Mouse (Mus musculus): Measurements from ENCODE around the gene Olfr1324. TPM values are rescaled to one million over a fixed set of nuclear protein-coding genes. Genes with fewer than 3 reads are reported as not detected.
"Not testable (repeated sequence)": the region's sequence is repeated elsewhere in the genome, so short reads cannot be mapped to it uniquely, and the experiment has no call there.

Olfr1324 gene
- not detected for total RNA-seq (2021)
- long read RNA-seq, experiment 1 = 0 reads
- long read RNA-seq, experiment 2 = 0 reads

DNA sequence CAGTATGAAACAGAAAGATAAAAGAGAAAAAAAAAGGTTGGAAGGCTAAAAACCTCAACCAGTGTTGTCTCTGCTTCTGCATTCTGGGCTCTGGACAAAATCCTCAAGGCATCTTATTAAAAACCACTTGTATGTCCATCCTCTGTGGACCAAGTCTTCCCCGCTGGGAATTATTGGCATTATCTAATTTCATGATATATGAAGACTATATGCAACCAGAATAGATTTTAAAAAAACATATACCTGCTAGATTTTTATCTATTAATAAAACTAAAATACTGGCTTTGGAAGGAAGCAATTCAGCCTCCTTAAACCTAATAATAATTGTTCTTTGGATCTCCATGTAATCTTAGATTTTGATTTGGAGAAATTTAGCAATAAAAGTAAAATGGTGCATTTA, at the start of gene Olfr1324:
Gene Olfr1324 (minus strand): TSS at position 101 of the 400 bp plus-strand sequence.
- intact Hi-C loops (cut with DNase I) = no loop called here
- DNase-seq = no peak

- intact Hi-C loops (cut with DNase I) = loop anchor here (2.0 kb wide), 1 partner anchor 38 kb away; no protein-coding TSS in a partner anchor
- DNase-seq = not testable (repeated sequence)
These were observed 42.0 kb upstream of the Olfr1324 start for GRCm38 (mm10) chrX:50470341-50470740.

- intact Hi-C loops (cut with DNase I) = no loop called here
- no peak for DNase-seq
These were observed 27.8 kb upstream of the Olfr1324 start for GRCm38 (mm10) chrX:50456136-50456535.

DNA sequence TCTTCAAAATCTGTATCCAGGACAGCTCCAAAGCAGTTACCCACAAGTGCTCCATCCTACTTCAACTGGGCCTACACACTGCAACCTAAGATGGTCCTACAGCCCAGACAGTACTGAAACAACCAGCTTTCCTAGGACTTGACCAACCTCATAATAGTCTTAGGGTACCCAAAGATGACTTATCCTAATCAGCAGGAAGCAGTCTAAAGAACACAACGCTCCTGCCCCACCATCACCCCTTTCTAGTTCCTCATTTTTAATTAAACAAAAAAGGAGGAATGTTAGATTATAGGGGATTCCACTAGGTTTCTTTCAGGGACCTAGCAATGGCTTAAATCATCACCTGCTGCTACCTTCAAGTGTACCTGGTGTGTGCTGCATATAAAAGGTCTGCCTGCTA, 15.1 kb upstream of the Olfr1324 start:
- intact Hi-C loops (cut with DNase I) = no loop called here
- DNase-seq = no peak

- intact Hi-C loops (cut with DNase I) = no loop called here
- no peak for DNase-seq
These were observed 14.4 kb upstream of the Olfr1324 start for GRCm38 (mm10) chrX:50442696-50443095.

DNA sequence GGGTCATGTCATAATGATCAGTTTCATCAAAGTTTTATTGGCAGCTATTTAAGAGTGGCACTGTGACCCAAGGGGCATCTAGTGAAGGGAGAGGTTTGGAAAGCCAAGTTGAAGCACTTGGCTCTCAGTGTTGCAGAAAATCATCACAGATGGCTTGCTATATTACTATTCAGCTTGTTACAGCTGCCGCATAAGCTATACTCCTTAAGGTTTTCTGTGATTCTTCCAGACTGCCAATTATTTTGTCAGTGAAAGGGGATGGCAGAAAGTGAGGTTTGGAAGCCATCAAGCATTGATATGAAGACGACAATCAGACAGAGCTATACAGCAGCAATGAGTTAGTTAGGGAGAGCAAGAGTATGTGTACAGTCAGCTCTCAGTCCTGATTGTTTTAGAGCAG, 4.2 kb upstream of the Olfr1324 start:
- DNase-seq = no peak
- intact Hi-C loops (cut with DNase I) = loop anchor here (2.0 kb wide), 1 partner anchor 38 kb away; no protein-coding TSS in a partner anchor

GRCm38 (mm10) chrX:50427712-50428328, 478 bp downstream of the Olfr1324 start:
- intact Hi-C loops (cut with DNase I) = no loop called here
- DNase-seq = no peak

DNA sequence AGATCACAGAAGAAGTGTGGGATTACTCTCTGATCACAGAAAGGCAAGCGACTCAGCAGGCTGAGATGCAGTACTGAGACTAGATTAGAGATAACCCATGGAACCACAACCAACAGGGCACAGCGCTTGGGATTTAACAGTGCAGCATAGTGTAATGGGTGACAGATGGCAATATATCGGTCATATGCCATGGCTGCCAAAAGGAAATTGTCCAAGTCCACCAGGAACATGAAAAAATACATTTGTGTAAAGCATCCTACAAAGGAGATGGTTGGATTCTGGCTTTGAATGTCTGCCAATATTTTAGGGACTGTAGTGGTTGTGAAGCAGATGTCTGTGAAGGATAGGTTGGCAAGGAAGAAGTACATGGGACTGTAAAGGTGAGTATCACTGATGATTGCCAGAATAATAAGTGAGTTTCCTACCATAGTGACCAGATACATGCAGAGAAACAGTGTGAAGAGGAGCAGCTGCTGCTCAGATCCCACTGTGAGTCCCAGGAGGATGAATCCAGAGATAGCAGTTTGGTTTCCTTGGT, 2.3 kb downstream of the Olfr1324 start:
- intact Hi-C loops (cut with DNase I) = no loop called here
- no peak for DNase-seq

GRCm38 (mm10) chrX:50410361-50410760, 17.9 kb downstream of the Olfr1324 start:
- not testable (repeated sequence) for DNase-seq

DNA sequence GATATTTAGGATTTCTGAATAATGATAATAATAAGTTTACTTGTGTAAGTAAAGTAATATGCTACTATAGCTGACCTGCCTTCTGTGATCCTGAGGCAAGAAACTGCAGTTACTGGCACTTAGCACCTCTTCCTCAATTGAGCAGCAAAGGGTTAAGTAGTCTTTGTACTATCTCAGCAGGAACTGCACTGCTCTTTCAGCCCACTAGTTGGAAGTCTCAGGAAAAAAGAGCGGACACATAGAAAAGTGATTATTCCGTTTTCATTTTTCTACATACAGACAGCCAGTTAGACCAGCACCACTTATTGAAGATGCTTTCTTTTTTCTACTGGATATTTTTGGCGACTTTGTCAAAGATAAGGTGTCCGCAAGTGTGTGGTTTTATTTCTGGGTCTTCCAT, 37.7 kb downstream of the Olfr1324 start:
- intact Hi-C loops (cut with DNase I); DNase-seq: not testable (repeated sequence)

More at GRCm38 (mm10) chrX:50410361-50410760, 17.9 kb downstream of the Olfr1324 start:
- intact Hi-C loops (cut with DNase I) = not testable (repeated sequence)

- no peak for DNase-seq
- intact Hi-C loops (cut with DNase I) = no loop called here
These were observed 53.3 kb downstream of the Olfr1324 start for GRCm38 (mm10) chrX:50374978-50375377.
